Mouse (Mus musculus) hindbrain, embryonic 13.5 days (tissue): ENCODE data around the gene Plcb3. TPM values are rescaled to one million over a fixed set of nuclear protein-coding genes. Genes with fewer than 3 reads are reported as not detected.
A peak's percentile ranks its signal among the peaks of the same experiment; 100 is the strongest.

Experiments used
- ATAC-seq: fragments of 200-750 bp; cut with Nextera tagmentation; 2 replicates; pipeline ENCODE4 v1.8.0; 2017; ENCODE audit warnings: moderate TSS enrichment; ENCODE audit not compliant: low FRiP score
- H3K27ac ChIP-seq: fragments of 300-500 bp; sonication (generic); 2 replicates; pipeline ENCODE4 v1.5.1; 2015; ENCODE audit warnings: inconsistent platforms, mild to moderate bottlenecking, moderate library complexity
- H3K27me3 ChIP-seq: fragments of 300-500 bp; sonication (generic); 2 replicates; pipeline ENCODE4 v1.6.1; 2015; ENCODE audit warnings: mild to moderate bottlenecking, inconsistent platforms
- H3K36me3 ChIP-seq: fragments of 300-500 bp; sonication (generic); 2 replicates; pipeline ENCODE4 v1.6.1; 2015; ENCODE audit warnings: mild to moderate bottlenecking, inconsistent platforms
- H3K4me1 ChIP-seq: fragments of 300-500 bp; sonication (generic); replicated peaks from 2 replicates; pipeline ENCODE4 v1.6.1; 2015; ENCODE audit warnings: inconsistent platforms
- H3K4me2 ChIP-seq: fragments of 300-500 bp; sonication (generic); 2 replicates; pipeline ENCODE4 v1.6.1; 2015; ENCODE audit warnings: inconsistent platforms, mild to moderate bottlenecking, moderate library complexity
- H3K4me3 ChIP-seq: fragments of 300-500 bp; sonication (generic); 2 replicates; pipeline ENCODE4 v1.5.1; 2015; ENCODE audit warnings: mild to moderate bottlenecking, inconsistent platforms
- H3K9ac ChIP-seq: fragments of 300-500 bp; sonication (generic); 2 replicates; pipeline ENCODE4 v1.6.1; 2015; ENCODE audit warnings: mild to moderate bottlenecking, inconsistent platforms
- H3K9me3 ChIP-seq: fragments of 300-500 bp; sonication (generic); 2 replicates; pipeline ENCODE4 v1.6.1; 2016; ENCODE audit warnings: inconsistent platforms
- WGBS: fragments of 180-500 bp; shearing (Covaris S2); methylation state at CpG from one replicate; pipeline ENCODE4 v1.1.7; 2015; 5-methylcytosine and 5-hydroxymethylcytosine counted together
- microRNA-seq: library from miRNA; unstranded; fragments of <30 nt; microRNA quantifications from one replicate; pipeline ENCODE4, GENCODE M21; 2016
- polyA plus RNA-seq: library from polyadenylated mRNA; unstranded; fragments of >200 nt; fragmentation: Nextera tagmentation; extraction: Ambion mirVana; gene quantifications from 2 replicates; pipeline ENCODE4 v1.2.1, GENCODE M21; 2015

The Plcb3 gene
- polyA plus RNA-seq, 1 experiment from 2014 or later, result 11.7 TPM

DNA sequence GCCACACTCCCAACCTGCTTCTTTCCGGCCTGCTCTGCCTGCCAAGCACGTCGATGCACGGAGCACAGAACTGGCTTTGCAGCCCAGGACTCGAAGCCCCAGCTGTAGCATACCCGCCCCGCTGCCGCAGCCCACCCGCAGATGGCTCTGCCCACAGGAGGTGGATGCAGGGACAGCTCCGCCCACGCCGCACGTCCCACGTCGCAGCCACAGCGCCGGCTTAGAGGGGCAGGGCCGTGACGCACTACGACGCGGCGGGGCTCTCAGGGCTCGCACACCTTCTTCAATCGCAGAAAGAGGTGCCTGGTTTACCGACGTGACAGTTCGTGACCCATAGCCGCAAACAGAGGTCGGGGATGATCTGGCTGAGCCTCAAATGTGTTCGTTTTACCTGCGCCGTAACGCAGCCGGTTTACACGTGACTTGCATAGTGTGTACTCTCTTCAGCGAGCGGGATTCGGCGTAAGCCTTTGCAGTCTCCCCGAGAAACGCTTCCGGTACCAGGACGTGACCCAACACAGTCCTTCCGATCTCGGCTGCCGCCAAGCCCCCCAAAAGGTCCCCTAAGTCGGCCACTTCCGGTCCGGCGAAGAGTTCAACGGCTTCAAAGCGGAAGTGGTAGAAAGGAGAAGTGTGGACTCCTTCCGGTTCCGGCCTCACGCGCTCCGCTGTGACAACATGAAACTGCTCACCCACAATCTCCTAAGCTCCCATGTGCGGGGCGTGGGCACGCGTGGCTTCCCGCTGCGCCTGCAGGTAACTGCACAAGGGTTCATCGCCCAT lies 66.6 kb downstream of the Plcb3 start, which contains the start of the genes Trmt112 and Prdx5:
TSS of gene Trmt112 (plus strand) at position 192 of the 783 bp plus-strand sequence.
TSS of gene Prdx5 (minus strand) at position 600 of the 783 bp plus-strand sequence.
- H3K4me1 ChIP-seq, result peaks cover 40% of the 10 kb centered on the region
- no peaks in the 10 kb centered on the region for H3K27me3 ChIP-seq
- H3K4me2 ChIP-seq, result peak within 1 kb of the TSS; percentile 66
- peaks cover 62% of the 10 kb centered on the region for H3K36me3 ChIP-seq
- peak within 1 kb of the TSS; percentile 65 for H3K4me3 ChIP-seq
- H3K27ac ChIP-seq, result peak within 1 kb of the TSS; percentile 97
- H3K9ac ChIP-seq, result peak within 1 kb of the TSS; percentile 87
- peak; percentile 95 for ATAC-seq
- no peaks in the 10 kb centered on the region for H3K9me3 ChIP-seq
- WGBS, result under 1% methylated on average over 65 of the region's 65 CpGs

DNA sequence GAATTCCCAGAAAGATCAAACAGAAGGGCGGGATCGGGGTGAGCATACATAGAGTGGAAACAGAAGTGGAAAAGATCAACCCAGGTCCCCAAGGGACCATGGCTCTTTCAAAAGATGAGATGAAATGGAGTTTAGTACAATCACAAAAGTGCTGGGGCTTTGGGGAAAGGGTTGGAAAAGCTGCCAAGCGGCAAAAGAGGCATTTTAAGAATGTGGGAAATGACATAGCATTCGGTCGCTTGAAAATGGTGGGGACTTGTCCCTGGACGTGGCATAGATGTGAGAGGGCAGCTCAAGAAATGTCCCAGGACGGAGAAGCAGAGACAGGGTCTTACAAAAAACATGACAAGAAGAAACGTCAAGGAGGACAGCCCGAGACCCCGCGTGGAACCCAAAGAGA lies 67.2 kb downstream of the Plcb3 start:
- peak overlapping the region; percentile 97 for H3K27ac ChIP-seq
- peak overlapping the region; percentile 87 for H3K9ac ChIP-seq
- peak overlapping the region; percentile 66 for H3K4me2 ChIP-seq
- H3K9me3 ChIP-seq, result no peaks in the 10 kb centered on the region
- H3K27me3 ChIP-seq, result no peaks in the 10 kb centered on the region
- H3K4me3 ChIP-seq, result peak overlapping the region; percentile 65
- H3K4me1 ChIP-seq, result peaks cover 40% of the 10 kb centered on the region
- ATAC-seq, result no peak
- WGBS, result 10% methylated on average over 11 of the region's 11 CpGs
- peaks cover 64% of the 10 kb centered on the region for H3K36me3 ChIP-seq

DNA sequence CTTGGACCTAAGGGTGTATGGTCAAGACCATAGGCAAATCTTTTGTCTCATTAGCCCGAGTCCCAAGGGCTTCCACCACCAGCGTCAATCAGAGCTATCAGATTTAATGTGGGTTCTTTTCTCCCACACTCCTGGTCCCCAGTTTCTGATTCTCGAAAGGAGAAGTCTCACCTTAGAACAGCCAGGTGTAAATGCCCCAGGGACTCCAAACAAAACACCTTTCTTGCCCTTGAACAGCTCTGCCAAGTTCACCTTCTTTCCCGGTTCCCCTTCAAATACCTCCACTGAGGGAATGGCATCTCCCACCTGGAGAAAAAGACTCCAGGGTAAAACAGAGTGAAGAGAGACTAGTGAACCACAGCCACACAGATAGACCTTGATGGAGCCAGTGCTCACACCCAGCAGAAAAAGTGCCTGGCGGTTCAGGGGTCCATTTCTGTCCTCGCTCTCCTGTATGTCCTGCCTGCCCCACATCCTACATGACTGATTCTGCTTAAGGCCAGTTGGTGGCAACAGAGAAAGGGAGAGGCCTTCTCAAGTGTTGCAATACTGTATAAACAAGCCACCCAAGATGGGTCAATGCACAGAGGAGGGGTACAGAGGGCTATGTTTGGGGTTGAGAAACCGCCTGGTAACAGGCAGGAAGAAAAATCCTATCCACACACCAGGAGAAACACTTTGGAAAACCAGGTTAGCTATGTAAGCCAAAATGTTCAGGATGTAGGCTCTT lies 68.3 kb downstream of the Plcb3 start:
- peaks cover 58% of the 10 kb centered on the region for H3K36me3 ChIP-seq
- WGBS, result 89% methylated on average over 7 of the region's 7 CpGs
- peak overlapping the region; percentile 87 for H3K9ac ChIP-seq

DNA sequence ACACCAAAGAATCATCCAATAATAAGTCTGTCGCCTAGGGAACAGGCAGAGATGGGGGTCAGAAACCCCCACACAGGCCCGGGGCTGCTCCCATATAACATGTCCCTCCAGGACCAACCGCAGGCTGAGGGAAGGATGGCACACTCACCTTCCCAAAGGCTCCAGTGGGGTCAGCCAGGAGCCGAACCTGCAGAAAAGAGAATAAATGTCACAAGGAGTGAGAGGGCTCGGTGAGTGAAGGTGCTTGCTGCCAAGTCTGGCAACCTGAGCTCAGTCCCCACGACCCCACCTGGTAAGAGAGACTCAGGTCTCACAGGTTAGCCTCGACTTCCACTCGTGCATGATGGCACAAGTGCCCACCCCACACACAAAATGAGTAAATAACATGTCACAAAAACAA lies 69.2 kb downstream of the Plcb3 start:
- Histone ChIP-seq H3K27me3 (no peaks in the 10 kb centered on the region), H3K9me3 (no peaks in the 10 kb centered on the region), H3K4me2 (no peak overlapping the region), H3K9ac (no peak overlapping the region), H3K27ac (no peak overlapping the region), H3K4me3 (no peak overlapping the region), H3K36me3 (peaks cover 53% of the 10 kb centered on the region), H3K4me1 (peaks cover 39% of the 10 kb centered on the region)
- WGBS, result 94% methylated on average over 8 of the region's 8 CpGs
- no peak for ATAC-seq

More for the DNA sequence above, 68.3 kb downstream of the Plcb3 start:
- Histone ChIP-seq H3K9me3 (no peaks in the 10 kb centered on the region), H3K27ac (no peak overlapping the region), H3K4me3 (peak overlapping the region; percentile 65), H3K27me3 (no peaks in the 10 kb centered on the region), H3K4me1 (peaks cover 40% of the 10 kb centered on the region), H3K4me2 (peak overlapping the region; percentile 66)
- ATAC-seq, result no peak

DNA sequence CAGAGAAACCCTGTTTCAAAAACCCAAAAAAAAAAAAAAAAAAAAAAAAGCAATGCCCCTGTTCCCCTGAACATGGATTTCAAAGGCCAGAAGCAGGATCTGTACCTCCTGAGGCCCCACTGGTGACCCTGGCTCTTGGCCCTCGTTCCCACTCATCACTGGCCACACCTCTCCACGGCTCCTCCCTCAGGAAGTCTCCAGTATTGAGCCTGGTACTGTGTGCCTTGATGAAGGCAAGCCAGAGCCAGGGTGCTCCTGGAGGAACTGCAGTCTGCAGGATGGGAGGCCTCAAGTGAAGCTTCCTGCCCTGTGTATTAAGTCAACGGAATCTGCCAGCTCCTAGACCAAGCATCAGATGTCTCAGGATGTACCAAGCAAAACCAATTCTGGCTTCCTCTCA lies 70.1 kb downstream of the Plcb3 start:
- H3K4me2 ChIP-seq, result no peak overlapping the region
- no peak overlapping the region for H3K4me3 ChIP-seq
- no peaks in the 10 kb centered on the region for H3K27me3 ChIP-seq
- H3K9me3 ChIP-seq, result no peaks in the 10 kb centered on the region
- no peak overlapping the region for H3K9ac ChIP-seq
- H3K27ac ChIP-seq, result no peak overlapping the region
- no peak for ATAC-seq
- peaks cover 44% of the 10 kb centered on the region for H3K36me3 ChIP-seq
- 88% methylated on average over 3 of the region's 3 CpGs for WGBS
- peaks cover 30% of the 10 kb centered on the region for H3K4me1 ChIP-seq

DNA sequence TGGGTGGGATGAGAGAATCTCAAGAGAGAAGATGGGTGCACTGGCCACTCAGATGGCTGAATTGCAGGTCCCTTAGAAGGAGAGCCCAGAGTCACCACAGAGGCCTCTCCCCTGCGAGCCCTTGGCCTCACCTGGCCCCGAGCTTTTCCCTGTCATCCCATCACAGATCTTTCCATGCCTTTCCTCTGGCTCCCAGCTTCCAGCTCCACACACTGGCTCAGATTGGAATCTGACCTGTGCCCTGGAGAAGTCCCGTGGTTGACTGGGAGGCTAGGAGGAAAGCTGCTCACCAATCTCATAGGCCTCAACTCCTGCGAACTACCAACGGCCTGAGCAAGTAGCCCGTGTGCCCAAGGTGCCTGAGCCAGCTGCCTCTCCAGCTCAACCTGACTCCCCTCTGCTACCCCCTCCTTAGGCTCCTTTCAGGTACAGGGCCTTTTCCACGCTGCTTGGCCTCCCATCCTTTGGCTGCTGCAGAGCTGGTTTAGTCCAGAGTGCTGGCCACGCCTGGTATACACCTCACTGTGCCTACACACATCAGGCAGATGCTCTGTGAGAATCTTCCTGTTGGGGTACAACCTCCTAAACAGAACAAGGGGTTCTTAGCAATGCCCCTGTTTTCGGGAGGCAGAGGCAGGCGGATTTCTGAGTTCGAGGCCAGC lies 70.6 kb downstream of the Plcb3 start:
- H3K4me2 ChIP-seq, result no peak overlapping the region
- 96% methylated on average over 11 of the region's 11 CpGs for WGBS
- no peak for ATAC-seq

DNA sequence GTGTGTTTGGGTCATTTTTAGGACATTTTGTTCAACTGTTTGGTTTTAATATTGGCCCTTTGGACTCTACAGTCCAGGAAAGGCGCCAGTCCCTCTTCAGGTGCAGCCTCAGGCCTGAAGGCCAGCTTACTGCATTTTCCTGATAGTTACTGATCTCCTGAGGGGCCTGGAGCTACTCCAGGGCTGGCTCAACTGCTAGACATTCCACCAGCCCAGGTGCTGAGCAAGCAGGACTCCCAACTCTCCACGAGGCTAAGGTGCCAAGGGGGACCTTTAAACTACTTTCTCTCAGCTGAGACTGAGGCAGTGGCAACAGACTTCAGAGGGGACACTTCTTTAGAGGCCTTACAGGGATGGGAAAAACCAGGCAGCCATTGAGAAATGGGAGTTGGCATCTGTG lies 71.4 kb downstream of the Plcb3 start:
- 95% methylated on average over 2 of the region's 2 CpGs for WGBS
- Histone ChIP-seq H3K36me3 (peaks cover 41% of the 10 kb centered on the region), H3K27ac (no peak overlapping the region), H3K9me3 (no peaks in the 10 kb centered on the region), H3K4me2 (no peak overlapping the region), H3K9ac (no peak overlapping the region), H3K4me3 (no peak overlapping the region), H3K4me1 (peaks cover 23% of the 10 kb centered on the region), H3K27me3 (no peaks in the 10 kb centered on the region)
- ATAC-seq, result no peak

More for the DNA sequence above, 70.6 kb downstream of the Plcb3 start:
- H3K36me3 ChIP-seq, result peaks cover 41% of the 10 kb centered on the region
- H3K9ac ChIP-seq, result no peak overlapping the region
- no peak overlapping the region for H3K27ac ChIP-seq
- peaks cover 26% of the 10 kb centered on the region for H3K4me1 ChIP-seq
- no peaks in the 10 kb centered on the region for H3K27me3 ChIP-seq
- H3K9me3 ChIP-seq, result no peaks in the 10 kb centered on the region
- H3K4me3 ChIP-seq, result no peak overlapping the region

DNA sequence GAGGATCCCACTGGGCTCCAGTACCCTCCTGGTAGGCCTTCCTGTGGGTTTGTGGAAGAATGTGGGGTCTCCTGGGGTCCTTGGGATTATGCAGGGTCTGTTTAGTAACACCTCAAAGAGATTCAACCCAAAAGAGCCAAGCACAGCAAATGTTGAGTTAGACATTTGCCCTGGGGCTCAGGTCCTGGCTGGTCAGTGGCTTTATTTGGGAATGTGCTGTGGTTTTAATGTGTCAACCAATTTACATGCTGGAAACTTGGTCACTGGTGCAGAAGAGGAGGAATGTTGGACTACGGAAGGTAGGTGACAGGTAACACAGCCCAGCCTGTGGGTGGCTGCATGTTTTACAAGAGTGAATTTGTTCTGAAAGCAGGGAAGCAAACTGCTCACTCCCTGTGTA lies 73.2 kb downstream of the Plcb3 start:
- H3K27me3 ChIP-seq, result no peaks in the 10 kb centered on the region
- ATAC-seq, result no peak
- WGBS, result 100% methylated on average over 1 of the region's 1 CpGs
- H3K9ac ChIP-seq, result no peak overlapping the region
- no peak overlapping the region for H3K27ac ChIP-seq
- peaks cover 11% of the 10 kb centered on the region for H3K4me1 ChIP-seq
- H3K4me2 ChIP-seq, result no peak overlapping the region
- H3K4me3 ChIP-seq, result no peak overlapping the region
- peaks cover 41% of the 10 kb centered on the region for H3K36me3 ChIP-seq
- no peaks in the 10 kb centered on the region for H3K9me3 ChIP-seq

Small RNAs within 50 kb of the gene (microRNA-seq; reads per million reads assigned to microRNA genes)
- 3.0 reads per million, percentile 7 among the genes with 10 or more reads in this experiment for gene Mir6990

Other genes starting within 250 kb of the Plcb3 start
- 7.0 and 7.3 TPM in 2 replicates for gene Rps6ka4, start 135.8 kb downstream of the Plcb3 start, polyA plus RNA-seq
- 1.0 and 1.1 TPM in 2 replicates for gene Ccdc88b, start 118.3 kb downstream of the Plcb3 start, polyA plus RNA-seq
- 115 and 121 TPM in 2 replicates for gene Trmt112, start 66.8 kb downstream of the Plcb3 start, polyA plus RNA-seq
- 274 and 284 TPM in 2 replicates for gene Prdx5, start 66.4 kb downstream of the Plcb3 start, polyA plus RNA-seq
- 15.8 and 16.6 TPM in 2 replicates for gene Esrra, start 54.7 kb downstream of the Plcb3 start, polyA plus RNA-seq
- 0.86 and 1.00 TPM in 2 replicates for gene Catsperz, start 51.1 kb downstream of the Plcb3 start, polyA plus RNA-seq
- 1.7 and 2.2 TPM in 2 replicates for gene Kcnk4, start 42.0 kb downstream of the Plcb3 start, polyA plus RNA-seq
- 83.1 and 86.9 TPM in 2 replicates for gene Bad, start 34.6 kb downstream of the Plcb3 start, polyA plus RNA-seq
- gene Gpr137, start 34.0 kb downstream of the Plcb3 start, polyA plus RNA-seq, result 53.1 and 54.7 TPM in 2 replicates
- gene Ppp1r14b, start 1.5 kb downstream of the Plcb3 start, polyA plus RNA-seq, result 114 and 143 TPM in 2 replicates
- 108 and 109 TPM in 2 replicates for gene Fkbp2, start 4.0 kb upstream of the Plcb3 start, polyA plus RNA-seq
- gene Vegfb, start 11.2 kb upstream of the Plcb3 start, polyA plus RNA-seq, result 33.5 and 34.9 TPM in 2 replicates
- 24.2 and 25.9 TPM in 2 replicates for gene Dnajc4, start 16.1 kb upstream of the Plcb3 start, polyA plus RNA-seq
- gene Nudt22, start 19.6 kb upstream of the Plcb3 start, polyA plus RNA-seq, result 18.6 and 23.8 TPM in 2 replicates
- gene Trpt1, start 19.7 kb upstream of the Plcb3 start, polyA plus RNA-seq, result 16.6 and 18.0 TPM in 2 replicates
- 4.4 and 5.6 TPM in 2 replicates for gene Fermt3, start 43.0 kb upstream of the Plcb3 start, polyA plus RNA-seq
- gene Stip1, start 63.5 kb upstream of the Plcb3 start, polyA plus RNA-seq, result 233 and 239 TPM in 2 replicates
- 4.2 and 5.3 TPM in 2 replicates for gene Macrod1, start 80.3 kb upstream of the Plcb3 start, polyA plus RNA-seq
- 7.1 and 8.1 TPM in 2 replicates for gene Flrt1, start 129.3 kb upstream of the Plcb3 start, polyA plus RNA-seq
- 233 and 250 TPM in 2 replicates for gene Otub1, start 229.8 kb upstream of the Plcb3 start, polyA plus RNA-seq
- 881 and 924 TPM in 2 replicates for gene Cox8a, start 241.1 kb upstream of the Plcb3 start, polyA plus RNA-seq